Mouse (Mus musculus) midbrain, embryonic 15.5 days (tissue): ENCODE data around the gene Tmem115. TPM values are rescaled to one million over a fixed set of nuclear protein-coding genes. Genes with fewer than 3 reads are reported as not detected.

Experiments
- ATAC-seq: fragments of 200-750 bp; cut with Nextera tagmentation; replicated peaks from 2 replicates; pipeline ENCODE4 v1.8.0; 2017; ENCODE audit warnings: moderate TSS enrichment
- H3K27ac ChIP-seq: fragments of 300-500 bp; sonication (generic); 2 replicates; pipeline ENCODE4 v1.5.1; 2015; ENCODE audit warnings: mild to moderate bottlenecking, inconsistent platforms
- H3K27me3 ChIP-seq: fragments of 300-500 bp; sonication (generic); replicated peaks from 2 replicates; pipeline ENCODE4 v1.6.1; 2015; ENCODE audit warnings: inconsistent platforms
- H3K36me3 ChIP-seq: fragments of 300-500 bp; sonication (generic); replicated peaks from 2 replicates; pipeline ENCODE4 v1.6.1; 2015; ENCODE audit warnings: inconsistent platforms
- H3K4me1 ChIP-seq: fragments of 300-500 bp; sonication (generic); 2 replicates; pipeline ENCODE4 v1.6.1; 2015; ENCODE audit warnings: inconsistent platforms
- H3K4me2 ChIP-seq: fragments of 300-500 bp; sonication (generic); 2 replicates; pipeline ENCODE4 v1.6.1; 2015; ENCODE audit warnings: inconsistent platforms, mild to moderate bottlenecking, moderate library complexity
- H3K4me3 ChIP-seq: fragments of 300-500 bp; sonication (generic); 2 replicates; pipeline ENCODE4 v1.5.1; 2015; ENCODE audit warnings: mild to moderate bottlenecking, inconsistent platforms
- H3K9ac ChIP-seq: fragments of 300-500 bp; sonication (generic); 2 replicates; pipeline ENCODE4 v1.6.1; 2015; ENCODE audit warnings: mild to moderate bottlenecking, inconsistent platforms
- H3K9me3 ChIP-seq: fragments of 300-500 bp; sonication (generic); 2 replicates; pipeline ENCODE4 v1.6.1; 2016; ENCODE audit warnings: inconsistent platforms
- whole genome bisulfite sequencing: fragments of 180-500 bp; shearing (Covaris S2); methylation state at CpG from one replicate; pipeline ENCODE4 v1.1.7; 2015; ENCODE audit warnings: mixed read lengths; 5-methylcytosine and 5-hydroxymethylcytosine counted together
- polyA plus RNA-seq: library from polyadenylated mRNA; unstranded; fragments of >200 nt; fragmentation: Nextera tagmentation; extraction: Ambion mirVana; gene quantifications from 2 replicates; pipeline ENCODE4 v1.2.1, GENCODE M21; 2015

Tmem115 gene
- polyA plus RNA-seq, 1 experiment from 2014 or later = 48.0 TPM

- WGBS = under 1% methylated on average over 40 of the region's 40 CpGs
- Histone ChIP-seq H3K36me3 (peaks cover 19% of the 10 kb centered on the region), H3K27me3 (no peaks in the 10 kb centered on the region), H3K9ac (peak overlapping the region; percentile 88), H3K27ac (peak overlapping the region; percentile 76), H3K4me1 (peaks cover 34% of the 10 kb centered on the region), H3K9me3 (no peaks in the 10 kb centered on the region), H3K4me3 (peak overlapping the region; percentile 92), H3K4me2 (peak overlapping the region; percentile 98)
- ATAC-seq = no peak; the same call in 1 of the 2 replicates
Observed at GRCm38 (mm10) chr9:107534408-107535202, 860 bp downstream of the Tmem115 start.

GRCm38 (mm10) chr9:107538231-107538630, 4.5 kb downstream of the Tmem115 start:
- peaks cover 57% of the 10 kb centered on the region for H3K4me1 ChIP-seq

GRCm38 (mm10) chr9:107538711-107539110, 5.0 kb downstream of the Tmem115 start:
- peaks cover 27% of the 10 kb centered on the region for H3K36me3 ChIP-seq
- WGBS = 93% methylated on average over 3 of the region's 3 CpGs
- H3K4me1 ChIP-seq = peaks cover 57% of the 10 kb centered on the region

More at GRCm38 (mm10) chr9:107538231-107538630, 4.5 kb downstream of the Tmem115 start:
- H3K27ac ChIP-seq = no peak overlapping the region
- H3K27me3 ChIP-seq = no peaks in the 10 kb centered on the region
- no peak for ATAC-seq
- no peaks in the 10 kb centered on the region for H3K9me3 ChIP-seq
- H3K4me3 ChIP-seq = no peak overlapping the region
- no peak overlapping the region for H3K9ac ChIP-seq
- WGBS = 94% methylated on average over 7 of the region's 7 CpGs
- H3K36me3 ChIP-seq = peaks cover 25% of the 10 kb centered on the region
- H3K4me2 ChIP-seq = no peak overlapping the region

GRCm38 (mm10) chr9:107539940-107540339, 6.2 kb downstream of the Tmem115 start:
- no peak overlapping the region for H3K27ac ChIP-seq
- no peak overlapping the region for H3K4me3 ChIP-seq
- WGBS = 92% methylated on average over 8 of the region's 8 CpGs
- no peaks in the 10 kb centered on the region for H3K27me3 ChIP-seq
- no peak for ATAC-seq
- no peak overlapping the region for H3K4me2 ChIP-seq
- peaks cover 38% of the 10 kb centered on the region for H3K36me3 ChIP-seq
- H3K9ac ChIP-seq = no peak overlapping the region
- H3K9me3 ChIP-seq = no peaks in the 10 kb centered on the region
- H3K4me1 ChIP-seq = peaks cover 51% of the 10 kb centered on the region

More at GRCm38 (mm10) chr9:107538711-107539110, 5.0 kb downstream of the Tmem115 start:
- no peak overlapping the region for H3K9ac ChIP-seq
- no peak for ATAC-seq
- H3K9me3 ChIP-seq = no peaks in the 10 kb centered on the region
- H3K4me2 ChIP-seq = no peak overlapping the region
- H3K27me3 ChIP-seq = no peaks in the 10 kb centered on the region
- no peak overlapping the region for H3K27ac ChIP-seq
- no peak overlapping the region for H3K4me3 ChIP-seq

- WGBS = 73% methylated on average over 4 of the region's 4 CpGs
- H3K9me3 ChIP-seq = no peaks in the 10 kb centered on the region
- peaks cover 51% of the 10 kb centered on the region for H3K4me1 ChIP-seq
- no peaks in the 10 kb centered on the region for H3K27me3 ChIP-seq
- no peak overlapping the region for H3K27ac ChIP-seq
- no peak for ATAC-seq
- H3K4me2 ChIP-seq = peak overlapping the region; percentile 83
- H3K9ac ChIP-seq = no peak overlapping the region
- H3K4me3 ChIP-seq = peak overlapping the region; percentile 72; the same call in 1 of the 2 replicates
- H3K36me3 ChIP-seq = peaks cover 38% of the 10 kb centered on the region
Observed at GRCm38 (mm10) chr9:107540420-107540819, 6.7 kb downstream of the Tmem115 start.

GRCm38 (mm10) chr9:107541005-107541404, 7.3 kb downstream of the Tmem115 start:
- Histone ChIP-seq H3K4me1 (peaks cover 50% of the 10 kb centered on the region), H3K4me3 (peak overlapping the region; percentile 72), H3K36me3 (peaks cover 38% of the 10 kb centered on the region), H3K27me3 (no peaks in the 10 kb centered on the region), H3K27ac (peak overlapping the region; percentile 80), H3K4me2 (peak overlapping the region; percentile 83), H3K9me3 (no peaks in the 10 kb centered on the region), H3K9ac (peak overlapping the region; percentile 63)
- no peak for ATAC-seq
- 46% methylated on average over 10 of the region's 10 CpGs for WGBS

GRCm38 (mm10) chr9:107541474-107542351, 8.0 kb downstream of the Tmem115 start, which contains the start of the genes Cyb561d2 and Nprl2:
Gene Cyb561d2, minus strand, starts transcription at chr9:107542193.
Gene Nprl2, plus strand, starts transcription at chr9:107542226.
- Histone ChIP-seq H3K4me1 (peaks cover 50% of the 10 kb centered on the region), H3K9ac (peak within 1 kb of the TSS; percentile 63), H3K27me3 (no peaks in the 10 kb centered on the region), H3K36me3 (peaks cover 38% of the 10 kb centered on the region), H3K4me3 (peak within 1 kb of the TSS; percentile 72), H3K9me3 (no peaks in the 10 kb centered on the region), H3K27ac (peak within 1 kb of the TSS; percentile 80), H3K4me2 (peak within 1 kb of the TSS; percentile 83)
- under 1% methylated on average over 46 of the region's 46 CpGs for WGBS
- ATAC-seq = peak; percentile 85

- ATAC-seq = peak; percentile 37
- 2% methylated on average over 11 of the region's 11 CpGs for WGBS
- H3K4me1 ChIP-seq = peaks cover 50% of the 10 kb centered on the region
- H3K36me3 ChIP-seq = peaks cover 38% of the 10 kb centered on the region
- H3K4me3 ChIP-seq = peak overlapping the region; percentile 72
- H3K27me3 ChIP-seq = no peaks in the 10 kb centered on the region
- no peaks in the 10 kb centered on the region for H3K9me3 ChIP-seq
- H3K9ac ChIP-seq = peak overlapping the region; percentile 63
- H3K4me2 ChIP-seq = peak overlapping the region; percentile 83
- peak overlapping the region; percentile 65 for H3K27ac ChIP-seq
Observed at GRCm38 (mm10) chr9:107542352-107542686, 8.6 kb downstream of the Tmem115 start.

- Histone ChIP-seq H3K4me2 (peak overlapping the region; percentile 83), H3K36me3 (peaks cover 38% of the 10 kb centered on the region), H3K4me3 (peak overlapping the region; percentile 72), H3K9me3 (no peaks in the 10 kb centered on the region), H3K27ac (no peak overlapping the region; the same call in 1 of the 2 replicates), H3K27me3 (no peaks in the 10 kb centered on the region), H3K4me1 (peaks cover 50% of the 10 kb centered on the region), H3K9ac (peak overlapping the region; percentile 63)
- 54% methylated on average over 8 of the region's 8 CpGs for WGBS
- ATAC-seq = no peak
Observed at GRCm38 (mm10) chr9:107542721-107543120, 9.0 kb downstream of the Tmem115 start.

GRCm38 (mm10) chr9:107543299-107543698, 9.6 kb downstream of the Tmem115 start:
- no peak overlapping the region for H3K9ac ChIP-seq
- 87% methylated on average over 11 of the region's 11 CpGs for WGBS
- H3K27me3 ChIP-seq = no peaks in the 10 kb centered on the region
- H3K27ac ChIP-seq = no peak overlapping the region
- no peak overlapping the region for H3K4me3 ChIP-seq
- H3K4me1 ChIP-seq = peaks cover 53% of the 10 kb centered on the region
- peaks cover 32% of the 10 kb centered on the region; the same call in 1 of the 2 replicates for H3K36me3 ChIP-seq
- ATAC-seq = no peak
- H3K9me3 ChIP-seq = no peaks in the 10 kb centered on the region
- H3K4me2 ChIP-seq = no peak overlapping the region; the same call in 1 of the 2 replicates

- WGBS = 93% methylated on average over 17 of the region's 17 CpGs
- peaks cover 22% of the 10 kb centered on the region; the same call in 1 of the 2 replicates for H3K36me3 ChIP-seq
- peaks cover 53% of the 10 kb centered on the region for H3K4me1 ChIP-seq
- no peak for ATAC-seq
- H3K4me3 ChIP-seq = no peak overlapping the region
- H3K27ac ChIP-seq = no peak overlapping the region
- H3K9me3 ChIP-seq = no peaks in the 10 kb centered on the region
- no peak overlapping the region for H3K9ac ChIP-seq
- H3K27me3 ChIP-seq = peaks cover 5% of the 10 kb centered on the region; the same call in 1 of the 2 replicates
- no peak overlapping the region for H3K4me2 ChIP-seq
Observed at GRCm38 (mm10) chr9:107544196-107544700, 10.5 kb downstream of the Tmem115 start.

GRCm38 (mm10) chr9:107544729-107545128, 11.0 kb downstream of the Tmem115 start:
- no peaks in the 10 kb centered on the region for H3K9me3 ChIP-seq
- ATAC-seq = no peak
- H3K4me1 ChIP-seq = peaks cover 53% of the 10 kb centered on the region
- H3K4me2 ChIP-seq = no peak overlapping the region
- no peak overlapping the region for H3K4me3 ChIP-seq
- H3K9ac ChIP-seq = no peak overlapping the region
- WGBS = 93% methylated on average over 12 of the region's 12 CpGs
- H3K27me3 ChIP-seq = peaks cover 10% of the 10 kb centered on the region; the same call in 1 of the 2 replicates
- peaks cover 18% of the 10 kb centered on the region; the same call in 1 of the 2 replicates for H3K36me3 ChIP-seq
- H3K27ac ChIP-seq = no peak overlapping the region
